Mouse (Mus musculus) heart, postnatal 0 days (tissue): Measurements from ENCODE around the gene Spindoc. TPM values are rescaled to one million over a fixed set of nuclear protein-coding genes. Genes with fewer than 3 reads are reported as not detected.

Source experiments
- ATAC-seq: fragments of 200-750 bp; cut with Nextera tagmentation; 2 replicates; pipeline ENCODE4 v1.8.0; 2017; ENCODE audit warnings: low read depth, moderate number of reproducible peaks, moderate library complexity; ENCODE audit not compliant: insufficient read depth
- DNase-seq: peaks from one replicate; pipeline ENCODE4 v3.0.0-alpha.2; 2016; ENCODE audit warnings: low spot score
- H3K27ac ChIP-seq: fragments of 300-500 bp; sonication (generic); 2 replicates; pipeline ENCODE4 v1.5.1; 2014; ENCODE audit warnings: low read depth, mild to moderate bottlenecking
- H3K27me3 ChIP-seq: fragments of 300-500 bp; sonication (generic); 2 replicates; pipeline ENCODE4 v1.6.1; 2014; ENCODE audit warnings: low read length, mixed read lengths; ENCODE audit not compliant: control insufficient read depth, insufficient read depth
- H3K36me3 ChIP-seq: fragments of 300-500 bp; sonication (generic); replicated peaks from 2 replicates; pipeline ENCODE4 v1.6.1; 2014; ENCODE audit warnings: low read length, mixed read lengths; ENCODE audit not compliant: control insufficient read depth, insufficient read depth
- H3K4me1 ChIP-seq: fragments of 300-500 bp; sonication (generic); 2 replicates; pipeline ENCODE4 v1.6.1; 2014; ENCODE audit warnings: antibody characterized with exemption; ENCODE audit not compliant: control insufficient read depth, insufficient read depth
- H3K4me2 ChIP-seq: fragments of 300-500 bp; sonication (generic); 2 replicates; pipeline ENCODE4 v1.6.1; 2014; ENCODE audit warnings: low read depth, mild to moderate bottlenecking, low read length, moderate library complexity
- H3K4me3 ChIP-seq: fragments of 300-500 bp; sonication (generic); 2 replicates; pipeline ENCODE4 v1.5.1; 2014; ENCODE audit warnings: low read depth, low read length
- H3K9ac ChIP-seq: fragments of 300-500 bp; sonication (generic); replicated peaks from 2 replicates; pipeline ENCODE4 v1.6.1; 2014; ENCODE audit warnings: low read depth, low read length, mixed read lengths
- H3K9me3 ChIP-seq: fragments of 300-500 bp; sonication (generic); replicated peaks from 2 replicates; pipeline ENCODE4 v1.6.1; 2016; ENCODE audit warnings: low read length; ENCODE audit not compliant: control insufficient read depth
- CTCF ChIP-seq: IDR thresholded peaks from 2 replicates; pipeline ENCODE4 v1.5.1; 2016; ENCODE audit warnings: antibody characterized with exemption, control low read depth, low read depth
- EP300 ChIP-seq: IDR thresholded peaks from 2 replicates; pipeline ENCODE4 v1.6.1; 2016; ENCODE audit warnings: antibody characterized with exemption, low read depth
- WGBS: fragments of 180-500 bp; shearing (Covaris S2); extraction: QIAGEN DNeasy Blood & Tissue Kit; methylation state at CpG from one replicate; pipeline ENCODE4 v1.1.7; 2014; 5-methylcytosine and 5-hydroxymethylcytosine counted together
- polyA plus RNA-seq: library from polyadenylated mRNA; unstranded; fragments of >200 nt; fragmentation: Nextera tagmentation; extraction: Ambion mirVana; gene quantifications from 2 replicates; pipeline ENCODE4 v1.2.1, GENCODE M21; 2015
- total RNA-seq: library from RNA; depleted of rRNA; stranded (reverse); fragments of >200 nt; gene quantifications from 2 replicates; pipeline ENCODE4 v1.2.3, GENCODE M21; 2014; ENCODE audit warnings: low replicate concordance; rRNA removed

Spindoc gene
- total RNA-seq = 22.0 and 38.7 TPM in 2 replicates
- polyA plus RNA-seq = 11.7 and 13.7 TPM in 2 replicates

DNA sequence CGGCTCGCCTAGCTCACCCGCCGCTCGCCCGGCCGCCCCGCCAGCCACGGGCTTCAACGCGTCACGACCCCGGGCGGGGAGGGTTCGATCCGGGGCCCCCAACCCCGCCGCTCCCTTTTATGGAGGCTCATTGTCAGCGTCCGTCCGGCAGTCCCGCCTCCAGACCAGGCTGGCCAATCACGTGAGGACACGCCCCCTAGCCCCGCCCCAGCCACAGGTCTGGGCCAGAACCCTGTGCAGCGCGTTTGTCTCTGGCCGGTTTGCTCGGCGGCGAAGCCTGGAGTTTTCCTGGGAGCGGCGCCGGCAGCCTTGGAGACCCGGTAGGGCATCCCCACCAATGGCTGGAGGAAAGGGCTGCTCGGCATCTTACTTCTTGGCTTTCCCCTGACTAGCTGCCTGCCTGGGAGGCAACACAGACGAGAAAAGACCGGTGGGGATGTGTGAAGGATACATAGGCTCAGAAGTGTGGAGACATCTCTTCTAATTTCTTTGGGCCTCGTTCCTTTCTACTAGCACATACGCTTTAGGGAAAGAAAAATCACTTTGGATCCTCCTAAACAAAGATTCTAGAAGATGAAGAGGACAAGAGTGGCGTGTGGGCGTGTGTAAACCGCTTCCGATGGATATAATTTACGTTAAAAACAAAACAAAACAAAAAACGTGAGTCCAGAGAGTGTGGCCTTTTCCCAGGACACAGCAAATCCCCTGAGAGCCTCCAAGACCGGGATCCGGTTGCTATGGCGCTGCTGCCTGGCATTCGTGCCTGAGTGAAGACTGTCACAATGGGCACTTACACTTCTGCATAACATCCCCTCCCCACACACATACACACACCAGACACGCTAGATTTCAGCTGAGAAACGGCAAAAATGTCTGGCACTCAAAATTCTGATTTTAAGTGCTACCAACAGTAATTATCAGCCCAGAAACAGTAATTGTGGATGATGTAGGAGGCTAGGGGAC, at the start of gene Spindoc:
Spindoc (minus strand) TSS at position 92 of the 963 bp plus-strand sequence.
- WGBS = under 1% methylated on average over 49 of the region's 52 CpGs
- Histone ChIP-seq H3K4me3 (peak within 1 kb of the TSS; percentile 87), H3K4me1 (peaks cover 14% of the 10 kb centered on the region), H3K4me2 (peak within 1 kb of the TSS; percentile 79), H3K36me3 (no peaks in the 10 kb centered on the region), H3K9ac (peak within 1 kb of the TSS; percentile 94), H3K27ac (peak within 1 kb of the TSS; percentile 87), H3K9me3 (peaks cover 8% of the 10 kb centered on the region; the same call in 1 of the 2 replicates), H3K27me3 (no peaks in the 10 kb centered on the region)
- DNase-seq (peak; percentile 91), ATAC-seq (peak; percentile 99)
- TF ChIP-seq CTCF = no peak
- TF ChIP-seq EP300 = no peak

- ATAC-seq (no peak), DNase-seq (no peak)
- Histone ChIP-seq H3K4me2 (no peak overlapping the region), H3K9ac (no peak overlapping the region), H3K4me3 (no peak overlapping the region), H3K27ac (no peak overlapping the region), H3K9me3 (no peaks in the 10 kb centered on the region), H3K36me3 (peaks cover 70% of the 10 kb centered on the region), H3K27me3 (no peaks in the 10 kb centered on the region), H3K4me1 (peaks cover 33% of the 10 kb centered on the region)
- TF ChIP-seq CTCF (no peak), EP300 (no peak)
- WGBS = 58% methylated on average over 3 of the region's 3 CpGs
These were observed 42.6 kb upstream of the Spindoc start for GRCm38 (mm10) chr19:7425398-7425775.

DNA sequence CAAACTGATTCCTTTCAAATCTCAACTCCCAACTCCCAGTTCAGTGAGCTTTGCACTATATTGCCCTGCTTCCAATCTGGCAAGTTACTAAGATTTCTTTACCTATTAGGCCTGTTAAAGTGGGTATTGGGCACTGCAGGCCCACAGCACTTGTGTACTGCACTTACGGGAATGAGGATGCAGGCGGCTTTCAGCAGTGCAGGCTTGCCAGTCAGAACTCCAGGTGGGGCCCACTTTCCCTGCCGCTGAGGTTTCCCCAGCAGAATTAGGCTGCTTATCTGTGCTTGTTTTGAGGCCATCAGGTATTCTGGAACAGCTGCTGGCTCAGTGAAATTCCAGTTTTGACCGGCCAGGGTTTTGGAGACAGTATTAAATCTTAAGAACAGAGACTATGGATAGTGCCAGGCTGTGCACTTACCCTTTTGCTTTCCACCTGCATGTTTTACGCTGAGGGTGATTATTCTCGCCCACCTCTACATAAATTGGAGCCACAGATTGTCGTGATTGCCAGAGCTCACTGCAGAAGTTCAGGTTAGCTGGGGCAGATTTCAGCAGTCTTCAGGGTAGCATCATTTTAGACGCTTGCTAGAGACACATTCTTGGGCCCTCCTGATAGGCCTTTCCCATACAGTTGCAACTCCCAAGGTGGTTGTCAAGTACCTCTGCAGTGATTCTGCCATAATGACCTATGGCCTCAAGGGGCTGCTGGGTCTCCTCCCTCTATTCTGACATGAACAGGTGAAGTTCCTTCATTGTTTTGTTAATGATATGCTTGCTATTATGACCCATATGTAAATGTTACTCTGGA, 42.0 kb upstream of the Spindoc start:
- Histone ChIP-seq H3K27ac (no peak overlapping the region), H3K9ac (no peak overlapping the region), H3K4me2 (no peak overlapping the region), H3K27me3 (no peaks in the 10 kb centered on the region), H3K9me3 (no peaks in the 10 kb centered on the region), H3K36me3 (peaks cover 72% of the 10 kb centered on the region), H3K4me3 (no peak overlapping the region), H3K4me1 (peaks cover 38% of the 10 kb centered on the region)
- 46% methylated on average over 8 of the region's 8 CpGs for WGBS
- TF ChIP-seq CTCF = no peak
- TF ChIP-seq EP300 = no peak
- ATAC-seq (no peak), DNase-seq (no peak)

DNA sequence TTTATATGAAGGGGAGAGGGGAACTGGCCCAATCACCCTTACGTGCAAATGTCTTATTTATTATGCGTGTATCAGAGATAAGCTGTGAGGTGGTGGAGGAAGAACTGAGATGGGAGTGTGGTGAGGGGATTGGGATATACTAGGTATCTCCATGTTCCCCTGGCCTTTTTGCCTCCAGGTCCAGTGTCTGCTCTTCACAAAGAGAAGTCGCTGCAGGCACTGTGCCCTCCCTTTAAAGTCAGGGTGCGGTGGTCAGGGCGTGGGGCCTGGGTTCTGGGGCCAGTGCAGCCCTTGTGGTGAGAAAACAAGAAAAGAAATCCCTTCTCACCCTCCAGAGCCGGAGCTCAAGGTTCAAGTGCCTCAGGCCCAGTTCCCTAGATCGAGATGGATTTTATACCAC, 41.3 kb upstream of the Spindoc start:
- Histone ChIP-seq H3K27ac (no peak overlapping the region; the same call in 1 of the 2 replicates), H3K9ac (no peak overlapping the region), H3K4me1 (peaks cover 44% of the 10 kb centered on the region), H3K9me3 (no peaks in the 10 kb centered on the region), H3K4me3 (no peak overlapping the region), H3K4me2 (no peak overlapping the region), H3K36me3 (peaks cover 67% of the 10 kb centered on the region), H3K27me3 (no peaks in the 10 kb centered on the region)
- DNase-seq (no peak), ATAC-seq (no peak)
- WGBS = 70% methylated on average over 7 of the region's 7 CpGs
- no peak for TF ChIP-seq EP300
- no peak for TF ChIP-seq CTCF

DNA sequence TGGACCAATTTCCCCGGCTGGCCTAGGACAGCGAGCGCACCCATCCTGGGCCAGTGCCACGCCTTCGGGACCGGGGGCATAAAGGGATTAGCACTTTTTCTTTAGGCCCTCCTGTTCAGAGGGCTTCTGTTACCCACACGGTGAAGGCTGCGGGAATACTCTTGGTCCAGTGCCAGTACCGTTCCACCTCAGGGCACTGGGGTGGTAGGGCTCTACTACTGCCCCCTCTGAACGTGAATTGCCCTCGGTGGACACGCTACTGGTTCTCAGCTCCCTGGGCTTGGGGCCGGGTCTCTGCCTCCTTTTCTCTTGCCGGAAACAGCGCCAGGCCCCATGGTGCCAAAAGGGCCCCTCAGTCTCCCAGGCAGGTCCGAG, 40.8 kb upstream of the Spindoc start:
- Histone ChIP-seq H3K36me3 (peaks cover 62% of the 10 kb centered on the region), H3K9me3 (no peaks in the 10 kb centered on the region), H3K27ac (no peak overlapping the region; the same call in 1 of the 2 replicates), H3K9ac (peak overlapping the region; percentile 44; the same call in 1 of the 2 replicates), H3K4me1 (peaks cover 49% of the 10 kb centered on the region), H3K4me3 (peak overlapping the region; percentile 37), H3K27me3 (no peaks in the 10 kb centered on the region), H3K4me2 (peak overlapping the region; percentile 61)
- DNase-seq (no peak), ATAC-seq (no peak; the same call in 1 of the 2 replicates)
- WGBS = 29% methylated on average over 16 of the region's 16 CpGs
- peak; percentile 5; the same call in 1 of the 2 replicates for TF ChIP-seq EP300
- TF ChIP-seq CTCF = no peak
